Mouse (Mus musculus) spleen, postnatal 10 days (tissue): ENCODE measurements around the gene Chaf1a.

ENCODE experiments used
- DNase-seq, 2 experiments: peaks; one replicate each; pipeline ENCODE4 v3.0.0; 2021 to 2022; ENCODE audit warnings: low spot score in 2 of 2

The Chaf1a gene

DNA sequence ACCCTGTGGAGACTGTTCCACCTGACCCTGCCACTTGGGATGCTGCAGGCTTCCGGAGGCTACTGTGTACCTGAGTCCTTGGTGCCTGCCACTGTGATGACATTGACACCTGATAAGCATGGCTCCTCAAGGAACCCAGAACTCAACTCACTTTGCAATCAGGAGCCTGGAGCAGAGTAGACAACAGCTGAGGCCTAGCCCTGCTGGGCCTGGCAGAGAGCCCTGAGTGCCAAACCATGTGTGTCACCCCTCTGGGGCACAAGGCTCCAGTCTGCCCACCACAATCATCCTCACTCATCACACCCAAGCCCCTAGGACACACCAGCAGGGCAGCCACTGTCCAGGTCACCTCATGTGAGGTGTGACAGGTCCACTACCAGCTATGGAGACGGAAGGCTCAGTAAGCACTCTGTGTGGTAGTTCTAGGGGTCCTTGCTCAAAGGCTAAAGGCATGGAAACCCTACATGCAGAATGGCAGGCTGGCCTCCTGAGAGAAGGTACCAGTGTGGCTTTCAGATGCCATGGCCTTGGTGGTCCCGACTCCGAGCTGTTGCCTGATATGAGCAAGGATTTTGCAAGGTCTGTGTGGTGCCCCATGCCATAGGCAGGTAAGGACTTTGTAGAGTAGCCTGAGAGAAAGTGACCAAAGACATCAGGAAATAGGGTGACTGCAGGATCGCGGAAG lies 19.7 kb upstream of the Chaf1a start:
- no peak for DNase-seq

DNA sequence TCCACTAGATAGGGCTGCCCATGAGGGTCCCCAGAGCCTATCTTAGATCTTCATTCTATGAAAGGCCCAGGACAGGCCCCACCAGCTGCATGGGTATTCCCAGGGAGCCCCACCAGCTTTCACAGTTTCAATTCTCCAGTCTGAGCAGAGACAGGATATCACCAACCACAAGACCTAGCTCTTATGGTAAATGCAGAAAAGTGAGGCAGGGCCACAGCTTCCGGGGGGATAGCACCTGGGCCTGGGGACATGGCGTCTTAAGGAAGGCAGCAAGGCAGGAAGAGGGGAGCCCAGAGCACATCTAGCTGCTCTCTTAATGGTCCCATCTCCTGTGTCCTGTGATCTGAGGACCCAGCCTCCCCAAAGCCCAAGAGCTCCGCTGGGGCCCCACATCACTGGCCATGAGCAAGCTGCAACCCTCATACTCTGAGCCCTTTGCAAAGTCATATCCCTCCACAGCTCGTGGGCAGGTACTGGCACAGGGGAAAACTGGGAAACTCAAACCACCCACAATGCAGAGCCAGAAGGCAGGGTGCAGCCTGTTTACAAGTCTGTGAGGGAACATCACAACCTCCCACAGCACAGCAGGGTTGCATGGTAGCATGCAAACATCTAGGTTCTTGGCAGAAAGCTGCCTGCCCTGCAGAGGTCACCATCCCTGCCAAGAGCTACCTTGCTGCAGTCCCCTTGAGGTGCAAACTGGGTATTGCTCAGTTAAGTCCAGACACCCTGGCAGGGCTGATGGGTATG lies 18.9 kb upstream of the Chaf1a start:
- no peak for DNase-seq

DNA sequence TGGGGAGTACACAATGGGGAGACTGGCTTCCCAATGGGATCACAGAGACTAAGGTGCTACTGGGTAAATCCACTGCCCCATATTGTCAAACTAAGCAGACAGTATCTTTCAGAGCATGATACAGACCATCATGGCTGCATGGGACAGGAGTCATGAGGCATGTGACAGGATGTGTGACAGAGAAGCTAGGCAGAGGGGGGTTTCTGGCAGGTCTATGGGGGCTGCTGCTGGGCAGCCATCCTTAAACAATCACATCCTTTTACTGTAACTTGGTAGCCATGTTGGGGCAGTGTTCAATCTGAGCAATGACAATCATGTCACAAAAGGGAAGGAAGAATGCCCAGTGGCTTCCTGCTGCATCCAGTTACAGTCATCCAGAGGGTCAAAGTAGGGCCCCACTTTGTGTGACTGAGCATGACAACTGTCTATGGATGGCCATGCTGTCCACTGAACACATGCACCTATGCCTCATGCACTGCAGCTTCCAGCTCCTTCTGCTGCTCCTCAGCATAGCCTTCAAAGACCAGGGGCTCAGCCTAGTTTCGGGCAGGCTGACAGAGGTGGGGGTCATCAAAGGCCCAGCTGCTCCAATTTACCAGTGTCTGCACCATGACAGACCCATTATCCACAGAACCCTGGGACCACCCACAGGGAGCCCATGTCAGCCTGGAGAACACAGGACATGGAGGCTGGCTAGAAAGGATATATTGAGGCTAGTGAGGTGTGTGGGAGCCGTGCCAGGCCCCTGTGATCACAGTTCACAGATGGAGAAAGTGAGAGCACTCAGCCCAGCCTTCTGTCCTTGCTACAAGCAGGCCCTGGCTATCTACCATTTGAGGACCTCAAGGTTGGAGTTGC lies 17.9 kb upstream of the Chaf1a start:
- no peak for DNase-seq

DNA sequence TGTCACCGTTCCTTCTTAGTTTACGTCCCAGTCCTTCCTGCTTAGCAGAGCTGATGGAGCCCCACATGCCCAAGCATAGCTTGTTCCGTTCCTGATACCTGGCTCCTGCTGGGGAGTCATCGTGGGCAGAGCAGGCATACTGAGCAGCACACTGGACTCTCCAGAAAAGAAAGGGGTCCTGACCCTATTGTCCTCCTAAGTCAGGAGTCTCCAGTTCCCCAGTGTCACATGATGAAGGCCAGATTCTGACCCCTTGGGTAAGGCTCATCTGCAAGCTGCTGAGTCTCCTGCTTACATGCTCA lies 17.3 kb upstream of the Chaf1a start:
- no peak for DNase-seq

DNA sequence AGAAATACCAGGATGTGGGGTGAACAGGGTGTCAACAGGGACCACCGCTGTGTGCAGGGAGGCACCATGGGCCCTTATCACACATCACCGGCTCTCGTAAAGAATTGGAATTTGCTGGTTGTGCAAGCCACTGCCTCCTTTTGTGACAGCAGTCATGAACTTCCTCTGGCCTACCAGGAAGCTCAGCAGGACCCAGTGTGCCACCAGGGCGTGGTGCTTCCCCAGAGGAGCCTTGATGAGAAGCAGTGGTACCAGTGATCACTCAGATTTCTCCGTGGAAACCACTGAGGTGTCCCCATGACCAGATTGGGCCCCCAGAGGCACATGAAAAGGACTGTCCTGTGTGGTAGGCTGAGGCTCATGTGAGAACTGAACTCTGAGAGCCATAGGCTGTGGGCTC lies 16.9 kb upstream of the Chaf1a start:
- DNase-seq, result no peak

DNA sequence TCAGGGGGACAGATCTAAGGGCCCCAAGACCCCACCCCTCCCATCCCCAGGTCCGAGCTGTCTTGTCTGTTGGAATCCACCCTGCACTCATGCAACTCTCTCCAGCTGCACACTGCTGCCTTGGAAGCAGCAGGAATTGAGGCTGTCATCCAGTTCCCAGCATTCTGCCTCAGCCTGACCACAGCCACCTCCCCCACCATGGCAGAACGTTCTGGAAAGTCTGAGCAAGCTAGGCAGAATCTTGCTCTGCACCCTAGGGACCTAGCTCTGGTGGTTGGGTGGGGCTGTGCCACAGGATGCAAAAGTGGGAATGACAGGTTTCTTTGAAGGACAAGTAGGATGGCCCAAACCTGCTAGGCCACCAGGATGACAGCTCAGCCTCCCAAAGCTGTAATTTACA lies 15.8 kb upstream of the Chaf1a start:
- no peak for DNase-seq

DNA sequence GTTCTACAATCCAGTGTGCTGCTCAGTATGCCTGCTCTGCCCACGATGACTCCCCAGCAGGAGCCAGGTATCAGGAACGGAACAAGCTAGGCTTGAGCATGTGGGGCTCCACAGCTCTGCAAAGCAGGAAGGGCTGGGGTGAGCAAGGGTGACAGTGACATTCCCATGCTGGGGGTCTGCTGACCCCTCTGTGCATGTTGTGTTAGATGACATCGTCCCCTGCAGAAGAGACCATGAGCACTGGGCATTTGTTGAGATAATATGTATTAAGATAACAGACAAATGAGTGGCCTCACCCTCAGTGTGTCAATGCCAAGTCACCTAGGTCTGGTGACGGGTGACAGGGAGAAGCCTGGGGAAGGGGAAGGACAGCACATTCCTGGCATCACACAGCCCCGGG lies 15.3 kb upstream of the Chaf1a start:
- DNase-seq, result no peak

DNA sequence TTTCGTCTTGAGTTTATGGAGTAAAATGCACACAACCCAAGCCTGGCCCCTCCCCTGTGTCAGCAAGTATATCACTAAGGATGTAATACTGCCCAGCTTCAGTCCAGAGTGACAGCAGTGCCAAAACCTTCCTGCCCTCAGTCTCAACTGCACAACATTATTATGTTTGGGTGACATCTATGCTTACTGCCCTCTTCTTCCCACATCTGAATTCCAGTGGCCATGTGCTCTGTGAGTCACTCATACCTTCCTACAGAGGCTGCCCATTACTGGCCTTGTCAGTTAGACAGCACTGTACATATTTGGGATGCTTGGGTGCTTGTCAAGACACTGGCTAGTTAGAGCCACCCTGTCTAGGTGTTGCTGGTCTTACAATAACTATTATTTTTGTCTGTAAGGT lies 13.9 kb upstream of the Chaf1a start:
- DNase-seq, result no peak

DNA sequence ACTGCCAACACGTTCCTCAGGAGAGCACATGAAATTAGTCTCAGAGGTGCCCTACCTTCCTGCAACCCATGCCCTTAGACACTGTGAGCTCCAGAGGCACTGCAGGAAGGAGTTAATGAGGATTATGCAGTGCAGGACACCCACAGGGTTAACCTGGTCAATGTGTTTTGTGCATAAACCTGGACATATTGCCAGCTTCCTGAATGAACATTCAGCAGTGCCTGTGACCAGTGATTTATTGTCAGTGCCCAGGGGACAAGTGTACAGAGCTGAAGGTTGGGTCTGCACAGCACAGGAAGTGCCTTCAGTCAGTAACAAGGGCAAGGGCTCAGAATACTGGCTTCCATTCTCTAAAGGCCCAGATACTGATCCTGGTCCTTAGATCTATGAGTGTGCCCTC lies 13.4 kb upstream of the Chaf1a start:
- no peak for DNase-seq

DNA sequence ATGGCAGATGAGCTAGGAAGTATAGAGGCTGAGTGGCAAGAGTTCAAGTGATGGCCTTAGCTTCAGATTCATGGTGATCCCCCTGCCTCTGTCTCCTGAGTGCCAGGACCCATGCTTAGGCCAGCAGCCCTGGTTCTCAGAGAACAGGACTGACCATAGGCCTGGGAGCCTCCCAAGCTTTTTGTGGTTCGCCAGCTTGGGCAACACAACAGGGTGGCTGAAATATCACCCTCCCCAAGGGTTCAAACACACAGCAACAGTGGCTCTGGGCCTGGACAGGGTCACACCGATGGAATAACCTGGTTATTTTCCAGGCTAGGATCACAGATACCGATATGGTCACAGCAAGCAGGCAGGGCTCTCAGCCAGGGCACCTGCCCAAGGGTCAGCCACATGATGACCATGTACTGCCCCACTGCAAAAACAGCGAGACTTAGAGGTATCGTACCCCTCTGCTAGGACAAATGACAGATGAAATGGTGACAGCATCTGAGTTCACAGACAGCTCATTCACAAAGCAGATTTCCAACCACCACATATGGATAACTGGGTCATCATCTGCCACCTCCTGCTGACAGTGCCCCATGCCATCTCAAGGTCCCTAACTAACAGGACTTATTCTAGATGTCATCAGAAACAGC lies 12.3 kb upstream of the Chaf1a start:
- DNase-seq, result no peak

DNA sequence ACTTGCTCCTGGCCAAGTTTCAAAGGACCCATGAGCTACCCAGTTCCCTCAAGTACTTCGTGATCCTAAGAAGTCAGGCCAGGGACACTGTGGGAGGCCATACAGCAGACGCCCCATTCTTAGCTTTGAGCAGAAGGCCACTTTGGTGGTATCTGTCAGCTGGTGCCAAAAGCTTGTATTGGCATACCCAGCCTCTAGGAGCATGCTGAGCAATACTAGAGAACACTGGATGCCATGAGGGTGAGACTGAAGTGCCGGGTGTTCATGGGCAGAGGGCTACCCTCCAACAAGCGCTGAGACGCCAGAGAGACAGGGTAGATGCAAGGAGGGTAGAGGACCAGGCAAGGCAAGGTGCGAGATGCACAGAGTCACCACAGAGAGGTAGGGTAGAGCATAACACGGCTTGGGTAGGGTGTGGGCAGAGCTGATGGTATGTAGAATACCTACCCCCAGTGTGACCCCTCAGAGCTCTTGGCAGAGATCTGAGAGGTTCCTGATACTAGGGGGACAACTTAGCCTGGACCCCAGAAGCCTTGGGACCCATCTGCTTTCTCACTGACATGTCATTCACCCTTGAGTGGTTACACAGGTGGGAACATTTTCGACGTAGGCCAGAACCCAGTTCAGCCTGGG lies 9.9 kb upstream of the Chaf1a start:
- DNase-seq, result no peak

DNA sequence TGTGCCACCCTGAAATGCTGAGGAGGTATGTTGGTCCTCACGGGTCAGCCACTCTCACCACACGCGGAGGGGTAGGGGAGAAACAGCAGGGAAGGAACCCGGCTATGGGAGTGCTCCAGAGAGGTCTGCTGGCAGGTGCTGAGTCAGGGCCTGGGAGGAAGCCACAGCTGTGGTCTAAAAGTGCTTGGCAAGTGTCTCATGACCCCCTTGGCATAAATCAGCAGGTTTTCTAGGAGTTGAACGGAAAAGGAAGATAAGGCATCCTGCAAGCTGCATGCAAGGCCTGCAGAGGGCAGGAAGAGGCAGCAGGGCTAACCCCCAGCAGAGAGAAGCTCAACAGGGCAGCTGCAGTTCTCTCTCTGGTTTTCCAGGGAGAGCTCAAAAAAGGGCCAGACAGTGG lies 9.3 kb upstream of the Chaf1a start:
- DNase-seq, result peak in 1 of 2 experiments; percentile 33

DNA sequence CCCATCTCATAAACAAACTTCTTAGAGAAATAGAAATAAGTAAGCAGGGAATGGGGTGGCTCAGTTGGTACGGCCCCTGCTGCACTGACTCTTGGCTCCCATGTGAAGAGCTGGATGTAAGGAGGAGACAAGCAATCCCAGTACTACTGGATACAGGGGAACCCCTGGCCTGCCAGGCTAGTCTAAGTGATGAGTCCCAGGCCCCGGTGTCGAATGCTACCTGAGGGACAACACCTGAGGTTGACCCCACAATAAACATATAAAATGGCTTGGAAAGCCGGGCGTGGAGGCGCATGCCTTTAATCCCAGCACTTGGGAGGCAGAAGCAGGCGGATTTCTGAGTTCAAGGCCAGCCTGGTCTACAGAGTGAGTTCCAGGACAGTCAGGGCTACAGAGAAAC lies 8.8 kb upstream of the Chaf1a start:
- no peak for DNase-seq

DNA sequence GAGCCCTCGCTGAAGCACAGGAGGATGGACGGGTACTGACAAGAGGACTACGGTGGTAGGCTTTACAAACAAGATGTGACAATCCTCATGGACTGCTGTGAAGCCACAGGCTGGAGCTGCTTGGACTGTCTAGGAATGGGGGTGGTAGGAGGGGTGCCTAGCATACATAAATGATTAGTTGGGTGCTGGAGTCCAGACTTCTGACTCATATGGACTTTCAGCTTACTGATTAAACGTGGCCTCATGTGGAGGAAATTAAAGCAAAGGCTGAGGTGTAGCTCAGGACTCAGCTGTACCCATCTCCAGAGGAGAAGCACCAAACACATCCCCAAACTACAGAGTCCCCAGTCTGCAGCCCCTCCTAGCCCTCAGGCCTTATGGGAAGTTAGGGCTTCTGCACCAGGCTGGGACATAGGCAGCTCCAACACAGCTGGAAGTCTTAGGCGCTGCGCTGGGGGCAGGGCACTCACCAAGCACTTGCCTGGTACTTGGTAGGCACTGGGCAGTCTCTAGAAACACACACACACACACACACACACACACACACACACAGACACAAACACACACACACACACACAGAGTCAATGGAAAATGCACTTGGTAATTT lies 8.0 kb upstream of the Chaf1a start:
- DNase-seq, result no peak

DNA sequence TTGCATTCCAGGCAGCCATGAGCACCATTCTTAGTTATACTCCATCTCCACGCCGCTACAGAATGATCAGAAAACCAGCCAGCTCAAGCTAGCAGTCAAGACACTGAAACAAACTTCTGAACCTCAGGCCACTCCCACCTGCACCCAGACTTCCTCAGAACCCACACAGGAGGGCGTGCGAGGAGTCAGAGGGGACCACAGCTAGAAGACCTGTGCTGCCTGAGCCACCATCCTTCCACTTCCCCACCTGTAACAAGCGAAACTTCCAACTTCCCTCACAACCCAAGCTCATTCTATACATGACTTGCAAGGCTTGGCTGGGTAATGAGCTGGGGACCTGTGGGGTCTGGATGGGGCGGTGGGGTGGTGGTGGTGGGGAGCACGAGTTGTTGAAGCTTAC lies 7.4 kb upstream of the Chaf1a start:
- DNase-seq, result peak in 1 of 2 experiments; percentile 62

DNA sequence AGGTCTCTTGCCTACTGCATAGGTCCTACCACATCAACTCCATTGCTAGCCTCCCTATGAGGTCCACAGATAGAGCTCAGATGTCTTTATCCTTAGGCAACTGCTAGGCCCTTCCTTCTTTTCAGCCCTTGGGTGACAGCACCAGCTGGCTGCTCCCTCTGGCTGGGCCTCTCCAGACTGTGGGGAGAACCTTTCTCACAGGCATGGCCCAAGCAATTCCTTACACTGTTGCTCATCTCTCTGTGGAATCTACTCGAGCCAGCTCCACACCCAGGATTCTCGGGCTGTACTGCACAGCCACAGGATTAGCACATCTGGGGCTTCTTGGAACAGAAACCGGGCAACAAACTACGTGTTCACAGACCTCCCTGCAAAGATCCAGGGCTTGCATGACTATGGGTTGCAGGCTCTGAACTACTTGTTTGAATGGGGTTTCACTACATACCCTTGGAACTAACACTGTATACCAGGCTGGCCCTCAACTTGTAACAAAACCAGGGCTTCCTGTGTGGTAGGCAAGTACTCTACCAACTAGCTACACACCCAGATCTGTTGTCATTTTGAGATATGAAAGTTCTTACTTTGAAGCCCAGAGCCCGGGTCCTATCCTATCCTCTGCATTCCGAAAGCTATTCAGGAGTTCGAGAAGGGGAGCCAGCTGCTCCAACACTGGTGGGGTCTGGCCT lies 6.1 kb upstream of the Chaf1a start:
- no peak for DNase-seq

DNA sequence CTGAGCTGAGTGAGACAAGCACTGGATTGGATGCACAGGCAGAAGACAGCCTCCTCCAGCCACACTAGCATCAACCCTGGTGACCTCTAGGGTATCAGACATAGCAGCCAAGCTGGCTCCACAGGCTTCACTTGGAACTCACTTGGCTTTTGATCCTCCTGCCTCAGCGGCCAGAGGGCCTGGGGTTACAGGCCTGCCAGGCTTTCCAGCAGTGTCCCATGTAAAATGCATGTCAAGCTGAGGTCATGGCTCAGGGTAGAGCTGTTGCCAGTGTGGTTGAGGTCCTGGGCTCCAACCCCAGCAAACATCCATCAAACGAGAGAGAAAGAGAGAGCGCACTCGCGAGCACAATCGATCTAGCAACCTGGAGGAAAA lies 5.5 kb upstream of the Chaf1a start:
- no peak for DNase-seq

DNA sequence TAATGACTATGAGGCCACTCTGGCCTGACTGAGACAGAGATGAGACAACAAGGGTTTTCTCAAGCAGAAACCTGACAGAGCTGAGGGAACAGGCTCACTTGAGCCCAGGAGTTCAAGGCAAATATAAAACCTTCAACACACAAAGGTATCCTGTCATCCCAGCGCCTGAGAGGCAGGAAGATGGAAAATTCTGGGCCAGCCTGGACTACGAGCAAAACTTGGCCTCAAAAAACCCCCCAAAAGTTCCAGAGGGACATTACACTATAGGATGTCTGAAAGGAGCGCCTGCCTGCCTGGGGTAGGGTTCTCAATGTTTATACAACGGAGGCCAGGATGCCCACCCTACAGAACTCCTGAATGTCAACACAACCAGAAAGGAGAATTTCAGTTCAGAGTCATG lies 5.0 kb upstream of the Chaf1a start:
- DNase-seq, result no peak

DNA sequence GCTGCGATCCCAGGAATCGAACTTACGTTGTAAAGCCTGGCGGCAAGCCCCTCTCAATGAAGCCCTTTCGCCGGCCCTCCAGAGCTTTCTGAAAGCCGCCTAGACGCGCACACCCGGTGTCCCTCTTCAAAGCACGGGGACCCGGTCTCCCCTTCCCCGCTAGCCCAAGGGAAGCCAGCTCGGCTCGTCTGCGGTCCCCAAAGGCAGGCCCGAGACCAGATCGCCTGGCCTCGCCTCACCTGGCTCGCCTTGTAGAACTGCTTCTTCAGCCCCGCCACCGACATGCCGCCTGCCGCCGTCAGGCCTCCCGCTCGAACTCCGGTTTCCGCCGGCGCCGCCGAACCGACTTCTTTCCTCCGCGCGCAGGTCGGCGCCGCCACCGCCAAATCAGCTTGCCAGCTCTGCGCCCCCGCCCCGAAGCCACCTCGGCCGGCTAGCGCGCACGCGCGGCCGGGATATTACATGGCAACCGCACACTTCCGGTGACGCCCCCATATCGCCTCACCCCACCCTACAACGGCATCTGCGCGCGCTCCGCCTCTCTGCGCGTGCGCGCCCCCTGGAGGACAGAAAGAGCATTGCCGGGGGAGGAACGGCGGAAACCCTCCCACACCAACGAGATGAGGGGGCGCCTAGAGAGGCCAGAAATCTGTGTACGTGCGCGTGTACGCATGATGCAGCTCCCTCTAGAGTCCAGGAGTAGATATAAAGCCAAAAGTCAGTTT lies 3.9 kb upstream of the Chaf1a start, which contains the start of gene Sh3gl1:
Sh3gl1 (minus strand) TSS at position 460 of the 725 bp plus-strand sequence.
- peak; percentile 99 for DNase-seq

DNA sequence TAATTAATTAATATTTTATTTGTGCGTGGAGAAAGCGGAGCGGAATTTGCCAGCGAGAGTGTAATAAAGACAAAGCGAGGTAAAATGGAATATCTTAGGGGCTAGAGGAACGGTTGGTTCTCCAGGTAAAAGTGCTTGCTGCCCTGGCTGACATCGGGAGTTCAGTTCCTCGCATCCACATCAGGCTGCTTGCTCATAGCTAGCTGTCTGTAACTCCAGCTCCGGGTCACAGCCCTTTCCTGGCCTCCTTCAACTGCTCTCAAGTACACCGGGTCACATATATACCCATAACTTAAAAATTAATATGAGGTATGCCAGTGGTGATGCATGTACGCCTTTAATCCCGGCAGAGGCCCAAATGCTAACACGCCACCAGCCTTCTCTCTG lies 3.3 kb upstream of the Chaf1a start:
- no peak for DNase-seq
